Mouse (Mus musculus) layer of hippocampus, adult 2 months (tissue): ENCODE data around the gene Kcnj6. TPM values are rescaled to one million over a fixed set of nuclear protein-coding genes. Genes with fewer than 3 reads are reported as not detected.

Experiments
- DNase-seq, 2 experiments: peaks; one replicate each; pipeline ENCODE4 v3.0.0; 2022; ENCODE audit warnings: low spot score in 2 of 2
- H3K27ac ChIP-seq: fragments of 200-600 bp; 2 replicates; pipeline ENCODE4 v1.8.1; 2022
- H3K4me3 ChIP-seq: fragments of 200-600 bp; 2 replicates; pipeline ENCODE4 v1.8.1; 2022; ENCODE audit warnings: mild to moderate bottlenecking
- CTCF ChIP-seq: fragments of 200-600 bp; conservative IDR thresholded peaks from 2 replicates; pipeline ENCODE4 v1.8.1; 2022; ENCODE audit warnings: antibody characterized with exemption, mild to moderate bottlenecking, moderate library complexity
- total RNA-seq, 2 experiments: library from RNA; stranded (reverse); gene quantifications; 2 replicates each; pipeline ENCODE4 v1.2.3; 2021

Gene Kcnj6
- total RNA-seq, 2 experiments from 2014 or later: 128 to 133 TPM

DNA sequence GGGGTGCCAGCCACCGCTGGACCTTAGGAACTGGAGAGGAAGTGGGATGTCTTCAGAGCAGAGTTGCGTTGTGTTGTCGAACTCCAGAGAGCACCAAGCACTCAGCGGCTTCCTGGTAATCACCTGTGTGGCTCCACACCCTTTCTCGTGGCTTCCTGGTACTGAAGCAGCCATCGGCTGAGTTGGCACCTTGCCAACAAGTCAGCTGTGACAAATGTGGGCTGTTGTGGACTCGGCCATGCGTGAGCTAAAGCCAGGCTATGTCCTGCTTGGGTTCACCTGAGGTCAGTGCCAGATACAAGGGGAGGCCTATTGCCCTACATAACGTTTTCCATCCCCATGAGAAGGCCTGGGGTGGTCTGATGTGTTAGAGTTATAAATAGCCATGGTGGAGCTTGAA, 18.0 kb downstream of the Kcnj6 start:
- no peak for TF ChIP-seq CTCF
- DNase-seq: no peak
- Histone ChIP-seq H3K4me3 (no peak overlapping the region), H3K27ac (peak overlapping the region; percentile 39; the same call in 1 of the 2 replicates)

DNA sequence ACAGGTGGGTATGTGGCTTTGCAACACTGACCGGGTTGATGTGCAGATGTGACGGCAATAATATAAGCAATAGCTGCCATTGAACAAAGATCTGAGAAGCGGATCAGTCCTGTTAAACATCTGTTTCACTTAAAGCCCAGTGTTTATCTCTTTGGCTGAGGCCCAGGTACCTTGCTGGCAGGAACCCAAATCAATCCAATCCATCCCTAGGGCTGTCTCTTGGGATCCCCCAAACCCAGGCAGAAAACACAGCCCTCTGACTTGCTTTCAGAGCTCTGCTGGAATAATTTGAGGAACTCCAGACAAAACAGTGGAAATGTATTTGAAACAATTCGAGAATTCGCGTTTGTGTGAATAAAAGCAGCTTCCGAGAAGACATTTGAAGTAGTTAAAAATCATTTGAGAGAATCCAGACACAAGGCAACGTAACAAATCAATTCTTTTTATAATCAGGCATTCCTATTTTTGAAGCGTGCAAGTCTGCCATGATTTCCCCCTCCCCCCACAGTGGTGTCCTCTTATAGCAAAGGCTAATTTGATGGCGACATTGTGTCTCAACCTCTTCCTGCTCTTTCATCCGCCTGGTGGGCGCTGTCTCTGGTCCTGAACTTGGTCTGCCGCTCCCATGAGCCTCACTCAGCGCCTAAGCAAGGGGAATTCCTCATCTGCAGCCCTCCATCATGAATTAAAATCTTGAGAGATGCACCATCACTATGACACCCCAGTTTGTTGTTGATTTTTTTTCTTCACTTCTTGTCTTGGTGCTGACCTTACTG, 25.2 kb downstream of the Kcnj6 start:
- no peak for TF ChIP-seq CTCF
- Histone ChIP-seq H3K27ac (no peak overlapping the region), H3K4me3 (no peak overlapping the region)
- no peak for DNase-seq

DNA sequence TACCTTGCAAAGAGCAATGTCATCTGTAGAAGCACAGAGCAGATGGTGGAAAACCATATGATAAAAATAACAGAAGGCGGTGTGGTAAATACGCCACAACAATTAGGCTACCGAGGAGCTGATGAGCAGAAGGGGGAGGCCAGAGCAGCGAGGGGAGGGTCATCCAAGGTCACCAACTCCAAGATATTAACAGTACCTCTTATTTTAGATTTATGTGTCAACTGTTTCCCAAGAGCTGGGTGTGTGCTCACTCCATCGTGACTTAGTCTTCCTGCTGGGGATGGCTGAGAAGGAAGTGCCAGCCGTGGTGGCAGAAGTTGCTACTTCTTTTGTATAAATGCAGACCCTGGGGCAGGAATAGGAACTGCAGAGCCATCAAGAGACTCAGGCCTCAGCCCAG, 28.6 kb downstream of the Kcnj6 start:
- H3K27ac ChIP-seq: no peak overlapping the region
- no peak overlapping the region for H3K4me3 ChIP-seq
- no peak for DNase-seq
- no peak for TF ChIP-seq CTCF

DNA sequence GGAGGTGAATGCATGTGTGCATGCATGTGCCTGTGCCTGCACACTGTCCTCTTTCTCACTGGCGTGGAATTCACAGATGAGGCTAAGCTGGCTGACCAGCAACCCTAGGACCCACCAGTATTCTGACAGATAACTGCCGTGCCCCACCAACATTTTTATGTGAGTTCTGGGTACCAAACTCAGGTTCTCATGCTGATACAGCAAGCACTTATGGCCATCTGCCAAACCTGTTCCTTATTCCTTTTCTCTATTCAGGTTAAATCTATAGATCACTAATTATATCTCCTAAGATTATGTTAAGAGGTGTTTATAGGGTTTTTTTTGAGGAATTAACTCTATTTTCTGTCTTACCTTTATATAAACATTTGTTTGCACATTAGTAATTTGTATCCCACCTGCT, 29.0 kb downstream of the Kcnj6 start:
- no peak overlapping the region for H3K4me3 ChIP-seq
- no peak for TF ChIP-seq CTCF
- no peak for DNase-seq
- H3K27ac ChIP-seq: no peak overlapping the region

DNA sequence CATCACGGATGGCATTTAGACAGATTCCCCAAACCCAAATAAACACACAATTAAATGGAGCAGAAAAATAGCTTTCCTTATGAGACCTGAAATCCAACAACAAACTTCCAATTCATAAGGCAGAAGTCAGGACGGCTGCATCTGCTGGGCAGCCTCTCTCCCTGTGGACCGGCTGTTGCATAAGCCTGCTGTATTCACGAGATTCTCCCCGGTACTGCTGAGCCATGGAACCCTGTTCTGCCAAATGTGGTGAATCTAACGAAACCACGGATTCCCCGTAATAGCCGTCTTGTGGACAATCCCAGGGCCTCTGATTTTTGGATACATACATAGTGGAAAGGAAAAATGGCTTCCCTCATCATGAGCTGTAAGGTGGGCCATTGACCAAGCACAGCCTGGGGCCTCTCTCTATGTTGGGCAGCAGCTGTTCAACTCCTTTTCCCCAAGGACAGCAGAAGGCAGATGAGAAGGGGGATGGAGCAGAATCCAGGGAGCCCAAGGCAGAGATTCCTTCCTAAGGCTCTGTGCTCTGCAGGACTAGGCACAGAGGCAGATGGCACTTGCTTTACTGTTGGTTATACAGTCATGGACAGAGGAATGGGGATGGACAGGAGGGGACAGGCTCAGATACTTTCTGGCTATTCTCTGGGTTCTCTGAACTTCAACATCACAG, 40.2 kb downstream of the Kcnj6 start:
- no peak for TF ChIP-seq CTCF
- no peak for DNase-seq
- Histone ChIP-seq H3K27ac (peak overlapping the region; percentile 78), H3K4me3 (no peak overlapping the region)

DNA sequence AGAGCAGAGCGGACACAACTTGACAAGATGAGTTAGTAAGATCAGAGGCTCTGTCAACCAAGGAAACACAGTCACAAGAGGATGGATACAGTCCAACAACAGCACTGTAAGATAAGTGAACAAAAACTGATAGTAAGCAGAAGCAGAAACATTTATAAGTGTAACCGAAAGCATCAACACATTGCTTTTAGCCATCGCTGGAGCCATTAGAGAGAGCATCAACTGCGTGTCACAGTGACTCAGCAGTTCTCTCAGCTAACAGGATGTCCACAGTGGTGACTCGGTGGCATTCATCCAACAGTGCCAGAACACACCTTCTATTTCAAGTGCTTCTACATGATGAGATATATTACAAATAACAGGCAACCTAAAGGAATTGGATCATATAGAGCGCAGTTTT, 41.1 kb downstream of the Kcnj6 start:
- TF ChIP-seq CTCF: no peak
- H3K4me3 ChIP-seq: no peak overlapping the region
- peak overlapping the region; percentile 78 for H3K27ac ChIP-seq
- no peak for DNase-seq

DNA sequence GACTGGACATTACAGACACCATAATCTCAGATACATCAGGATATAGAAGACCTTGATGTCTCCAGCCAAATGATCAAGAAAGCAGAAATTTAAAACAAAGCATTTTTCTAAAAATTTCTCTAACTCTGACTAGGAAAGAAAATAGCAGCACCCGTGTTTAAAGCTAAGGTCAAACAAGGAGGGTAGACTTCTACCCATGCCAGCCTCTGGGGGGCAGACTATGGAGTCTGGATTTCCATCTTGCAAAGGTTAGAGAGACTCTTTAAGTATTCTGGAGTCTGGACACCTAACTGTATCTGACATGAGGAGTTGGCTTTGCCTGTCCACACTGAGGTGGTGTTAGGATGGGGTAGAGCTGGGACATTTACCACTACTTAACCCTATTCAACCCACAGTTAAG, 44.2 kb downstream of the Kcnj6 start:
- no peak for DNase-seq
- H3K4me3 ChIP-seq: no peak overlapping the region
- peak; percentile 54 for TF ChIP-seq CTCF
- no peak overlapping the region for H3K27ac ChIP-seq

DNA sequence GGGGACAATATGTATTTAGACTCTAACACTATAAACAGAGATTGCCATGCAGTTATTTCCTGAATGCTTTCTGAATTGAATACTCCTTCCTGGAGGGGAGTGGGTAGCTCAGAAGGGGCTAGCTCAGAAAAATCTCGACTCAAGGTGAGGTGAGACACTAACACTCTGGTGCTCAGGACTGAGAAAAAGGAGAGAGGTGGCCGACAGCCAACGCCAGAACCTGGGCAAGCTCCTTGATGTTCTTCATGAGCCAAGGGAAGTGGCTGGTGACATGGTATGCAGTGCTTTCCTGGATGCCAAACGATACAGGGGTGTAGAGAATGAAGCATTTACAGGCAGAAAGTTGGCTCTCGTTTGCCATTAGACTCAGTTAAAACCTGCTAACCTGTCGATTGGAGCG, 48.3 kb downstream of the Kcnj6 start:
- DNase-seq: no peak
- no peak overlapping the region for H3K4me3 ChIP-seq
- TF ChIP-seq CTCF: no peak
- no peak overlapping the region for H3K27ac ChIP-seq

DNA sequence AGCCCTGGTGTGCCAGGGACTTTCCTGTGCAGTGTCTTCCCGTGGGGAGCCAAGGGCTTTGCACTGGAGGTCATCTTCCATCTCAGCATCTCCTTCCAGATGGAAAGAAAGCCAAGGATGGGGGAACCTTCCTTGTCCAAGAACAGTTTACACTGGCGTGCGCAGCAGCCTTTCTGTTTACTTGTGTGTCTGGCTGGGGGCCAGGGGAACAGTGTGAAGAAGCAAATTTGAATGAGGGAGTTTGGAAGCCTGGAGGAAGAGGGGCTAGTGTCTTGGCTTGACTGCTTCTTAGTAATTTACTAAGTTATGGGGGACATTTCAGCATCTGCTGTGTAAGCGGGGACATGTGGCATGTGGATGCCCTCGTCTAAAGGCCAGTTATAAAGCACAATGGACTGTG, 50.7 kb downstream of the Kcnj6 start:
- no peak overlapping the region; the same call in 1 of the 2 replicates for H3K27ac ChIP-seq
- no peak for TF ChIP-seq CTCF
- DNase-seq: no peak
- no peak overlapping the region for H3K4me3 ChIP-seq

DNA sequence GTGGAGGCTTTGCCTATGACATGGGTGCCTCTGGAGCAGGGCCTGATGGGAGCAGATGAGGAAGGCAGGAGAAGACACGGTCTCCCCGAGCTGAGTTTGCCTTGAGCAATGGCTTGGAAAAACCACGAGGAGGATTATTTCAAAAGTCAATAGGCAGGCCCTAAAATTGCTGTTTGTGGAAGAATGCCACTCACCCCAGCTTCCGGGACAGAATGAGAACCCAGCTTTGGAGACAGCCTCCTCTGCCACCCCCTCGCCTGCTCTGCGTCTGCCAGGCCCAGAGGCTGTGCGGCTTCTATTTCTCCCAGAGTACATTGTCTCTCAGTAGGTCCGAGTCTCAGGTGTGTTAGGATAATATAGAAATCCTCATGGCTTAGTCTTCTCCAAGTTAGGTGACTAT, 64.8 kb downstream of the Kcnj6 start:
- H3K27ac ChIP-seq: peak overlapping the region; percentile 95
- H3K4me3 ChIP-seq: no peak overlapping the region
- TF ChIP-seq CTCF: no peak
- peak; percentile 58 to 63 for DNase-seq

DNA sequence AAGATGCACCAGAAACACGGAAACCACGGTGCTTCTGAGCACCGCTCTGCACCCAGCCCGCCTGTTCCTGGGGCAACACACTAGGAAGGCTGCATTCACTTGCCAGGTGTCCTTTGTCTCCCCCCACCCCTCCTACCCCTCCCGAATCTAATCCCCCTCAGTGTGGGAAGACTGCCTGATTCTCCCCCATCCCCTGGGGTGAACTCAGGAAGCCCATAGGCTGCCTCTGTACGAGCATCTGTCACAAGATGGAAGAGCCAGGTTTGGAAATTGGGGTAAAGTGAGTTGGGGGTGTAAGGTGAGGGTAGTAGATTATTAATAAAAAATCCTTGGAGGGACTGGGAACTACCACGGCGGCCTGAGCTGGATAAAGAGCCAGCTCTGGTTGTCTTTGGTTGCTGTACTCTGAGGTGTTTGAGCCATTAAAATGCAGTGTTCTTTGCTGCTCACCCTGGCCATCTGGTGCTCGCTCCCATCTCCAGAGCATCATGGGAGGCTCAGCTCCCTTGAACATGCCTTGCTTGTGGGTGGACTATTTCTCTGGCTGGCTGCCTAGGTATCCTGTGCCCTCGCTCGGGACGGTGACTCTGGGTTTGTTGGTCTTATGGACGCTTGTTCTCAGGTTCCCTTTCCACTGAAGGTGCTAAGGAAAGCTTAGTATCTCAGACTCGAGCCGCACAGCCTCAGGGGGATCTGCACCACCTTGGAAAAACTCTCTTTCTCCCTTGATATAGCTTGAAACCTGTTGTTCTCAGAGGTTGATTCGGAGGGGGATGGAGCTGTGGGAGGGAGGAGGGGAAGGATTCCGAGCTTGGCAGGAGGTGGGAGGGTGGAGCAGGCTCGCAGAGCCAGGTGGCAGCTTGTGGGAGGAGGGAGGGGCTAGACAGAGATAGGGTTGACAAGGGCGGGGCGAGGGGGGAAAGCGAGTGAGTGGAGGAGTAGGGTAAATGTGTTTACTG, 65.9 kb downstream of the Kcnj6 start:
- no peak for TF ChIP-seq CTCF
- peak overlapping the region; percentile 95 for H3K27ac ChIP-seq
- peak; percentile 78 to 83 for DNase-seq
- H3K4me3 ChIP-seq: no peak overlapping the region; the same call in 1 of the 2 replicates

DNA sequence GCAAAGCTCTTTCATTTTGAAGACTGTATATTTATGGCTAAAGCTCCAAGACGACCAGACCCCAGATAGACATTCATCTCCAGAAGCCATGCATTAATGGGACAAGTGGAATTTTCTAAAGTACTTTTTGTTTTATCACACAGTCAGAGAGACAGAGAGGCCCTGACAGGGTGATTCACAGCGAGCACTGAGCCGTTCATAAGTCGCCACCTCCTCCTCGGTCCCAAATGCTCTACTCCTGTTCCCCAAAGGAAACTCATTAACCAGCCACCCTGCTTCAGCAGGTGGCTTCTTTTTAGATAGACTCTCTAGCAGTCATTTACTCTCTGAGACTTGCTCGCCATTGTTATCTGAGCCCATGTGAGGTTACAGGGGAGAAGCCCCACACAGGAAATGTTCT, 72.1 kb downstream of the Kcnj6 start:
- DNase-seq: no peak
- no peak for TF ChIP-seq CTCF
- Histone ChIP-seq H3K4me3 (no peak overlapping the region), H3K27ac (peak overlapping the region; percentile 86)

DNA sequence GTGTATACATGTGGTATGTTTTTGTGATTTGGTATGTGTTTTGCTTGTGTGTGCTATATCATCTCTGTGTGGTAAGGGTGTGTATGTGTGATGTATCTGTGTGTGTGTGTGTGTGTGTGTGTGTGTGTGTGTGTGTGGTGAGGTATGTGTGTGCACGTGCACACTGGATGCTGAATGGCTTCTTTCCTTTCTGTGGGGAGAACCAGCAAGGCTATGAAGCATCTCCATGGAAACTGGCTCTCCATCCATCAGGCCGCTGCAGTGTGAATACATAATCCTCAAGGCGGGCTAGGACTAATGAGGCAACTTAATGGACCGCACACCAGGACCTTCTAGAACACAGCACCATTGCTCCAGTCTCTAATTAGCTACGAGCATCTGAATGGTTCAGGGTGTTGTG, 78.3 kb downstream of the Kcnj6 start:
- peak in 1 of 2 experiments; percentile 47 for DNase-seq
- H3K4me3 ChIP-seq: no peak overlapping the region
- peak overlapping the region; percentile 25; the same call in 1 of the 2 replicates for H3K27ac ChIP-seq
- no peak for TF ChIP-seq CTCF
